ENCODE assay signal across 8 mouse cellular contexts in genomic region chr11:77762783-77763672, GRCm38 (mm10). TPM values are rescaled to one million over a fixed set of nuclear protein-coding genes. Genes with fewer than 3 reads are reported as not detected.
DNase-seq lines count a peak whose midpoint lies in the region; ATAC-seq and TF ChIP-seq lines count a peak whose summit lies in the region.

Myo18a (plus strand) TSS chr11:77763246.

- peak within 1 kb of the TSS; percentile 96 for H3K4me2 ChIP-seq in heart, embryonic 11.5 days
- H3K4me2 ChIP-seq in kidney, embryonic 15.5 days = peak within 1 kb of the TSS; percentile 87

- DNase-seq in A20 (ENCODE audit: low read depth, low spot score) = peak; percentile 80
- no peak for DNase-seq in liver, adult 2 months (ENCODE audit: extremely low read depth, low read depth, low spot score)
- peak; percentile 31 to 70 for DNase-seq in monocyte, adult 2 months (ENCODE audit: low read depth in 1 of 2, low spot score in 2 of 2)
- peak; percentile 92 for DNase-seq in spleen, postnatal 10 days (ENCODE audit: low spot score in 2 of 2)

- H3K27ac ChIP-seq in bone marrow macrophage, adult 2 months (ENCODE audit: insufficient read depth, low read depth, low read length) = no peak within 1 kb of the TSS
- H3K27ac ChIP-seq in heart, embryonic 11.5 days (ENCODE audit: low read depth, low read length) = peak within 1 kb of the TSS; percentile 80
- peak within 1 kb of the TSS; percentile 88 for H3K27ac ChIP-seq in kidney, embryonic 15.5 days
- H3K27ac ChIP-seq in liver, adult 2 months (replicated peaks; ENCODE audit: insufficient read depth, low read depth, low read length) = peak within 1 kb of the TSS; percentile 95

- TF ChIP-seq POLR2A in bone marrow macrophage, adult 2 months (IDR thresholded peaks at IDR 0.05; ENCODE audit: borderline replicate concordance, low read depth, low read length) = no peak
- 0 out of 2 replicates have a peak, but pooled peaks have one; percentile 29 for TF ChIP-seq POLR2A in liver, adult 2 months (IDR thresholded peaks at IDR 0.05; ENCODE audit: extremely low read depth, insufficient read depth, low read length)

- H3K9me3 ChIP-seq in erythroblast, embryonic 14.5 days (ENCODE audit: control insufficient read depth, low read length) = no peaks in the 10 kb centered on the region
- H3K9me3 ChIP-seq in heart, embryonic 11.5 days (replicated peaks; ENCODE audit: control insufficient read depth, low read length) = 0 out of 2 replicates have a peak, but pooled peaks cover 3% of the 10 kb centered on the region
- H3K9me3 ChIP-seq in kidney, embryonic 15.5 days (replicated peaks) = no peaks in the 10 kb centered on the region

- peaks cover 12% of the 10 kb centered on the region for H3K27me3 ChIP-seq in erythroblast, embryonic 14.5 days (ENCODE audit: control insufficient read depth)
- H3K27me3 ChIP-seq in heart, embryonic 11.5 days (ENCODE audit: control insufficient read depth, insufficient read depth, low read length) = no peaks in the 10 kb centered on the region
- H3K27me3 ChIP-seq in kidney, embryonic 15.5 days = peaks cover 10% of the 10 kb centered on the region
- no peaks in the 10 kb centered on the region for H3K27me3 ChIP-seq in liver, adult 2 months (ENCODE audit: control insufficient read depth, insufficient read depth, low read length)

- peak; percentile 27; the same call in 1 of the 2 replicates for TF ChIP-seq CTCF in bone marrow macrophage, adult 2 months (IDR thresholded peaks at IDR 0.05; ENCODE audit: low read depth, low read length)
- peak; percentile 80 for TF ChIP-seq CTCF in liver, adult 2 months (IDR thresholded peaks at IDR 0.05; ENCODE audit: low read depth, low read length)

- WGBS in heart, embryonic 11.5 days (ENCODE audit: insufficient replicate concordance) = 2% methylated on average over 54 of the region's 79 CpGs
- WGBS in kidney, embryonic 15.5 days = 2% methylated on average over 76 of the region's 79 CpGs
- WGBS in liver, adult 2 months = 2% methylated on average over 74 of the region's 79 CpGs

- H3K36me3 ChIP-seq in erythroblast, embryonic 14.5 days (ENCODE audit: control insufficient read depth) = peaks cover 2% of the 10 kb centered on the region
- no peaks in the 10 kb centered on the region for H3K36me3 ChIP-seq in heart, embryonic 11.5 days (ENCODE audit: control insufficient read depth, insufficient read depth, low read length)
- H3K36me3 ChIP-seq in kidney, embryonic 15.5 days = no peaks in the 10 kb centered on the region
- no peaks in the 10 kb centered on the region for H3K36me3 ChIP-seq in liver, adult 2 months (ENCODE audit: control insufficient read depth, insufficient read depth, low read length)

- H3K79me2 ChIP-seq in liver, adult 2 months (ENCODE audit: control insufficient read depth, insufficient read depth, low read length) = peaks cover 17% of the 10 kb centered on the region

- H3K4me1 ChIP-seq in bone marrow macrophage, adult 2 months (ENCODE audit: control insufficient read depth, insufficient read depth, low read length) = peaks cover 6% of the 10 kb centered on the region
- peaks cover 47% of the 10 kb centered on the region for H3K4me1 ChIP-seq in erythroblast, embryonic 14.5 days (ENCODE audit: control insufficient read depth)
- peaks cover 34% of the 10 kb centered on the region for H3K4me1 ChIP-seq in heart, embryonic 11.5 days (ENCODE audit: control insufficient read depth, insufficient read depth, low read length)
- peaks cover 42% of the 10 kb centered on the region for H3K4me1 ChIP-seq in kidney, embryonic 15.5 days
- H3K4me1 ChIP-seq in liver, adult 2 months (ENCODE audit: control insufficient read depth, insufficient read depth, low read length) = peaks cover 18% of the 10 kb centered on the region

- peak; percentile 65 for ATAC-seq in heart, embryonic 11.5 days (replicated peaks; ENCODE audit: insufficient number of reproducible peaks, low FRiP score, low TSS enrichment)
- ATAC-seq in kidney, embryonic 15.5 days (replicated peaks; ENCODE audit: low FRiP score) = peak; percentile 81

- H3K9ac ChIP-seq in heart, embryonic 11.5 days (ENCODE audit: low read depth, low read length) = peak within 1 kb of the TSS; percentile 96
- H3K9ac ChIP-seq in kidney, embryonic 15.5 days = peak within 1 kb of the TSS; percentile 97
- peak within 1 kb of the TSS; percentile 99 for H3K9ac ChIP-seq in liver, adult 2 months (ENCODE audit: low read depth, low read length)

- peak within 1 kb of the TSS; percentile 85 for H3K4me3 ChIP-seq in bone marrow macrophage, adult 2 months (ENCODE audit: insufficient read depth, low read length)
- peak within 1 kb of the TSS; percentile 92 for H3K4me3 ChIP-seq in erythroblast, embryonic 14.5 days (replicated peaks)
- H3K4me3 ChIP-seq in heart, embryonic 11.5 days (ENCODE audit: low read depth, low read length) = peak within 1 kb of the TSS; percentile 95
- peak within 1 kb of the TSS; percentile 84 for H3K4me3 ChIP-seq in kidney, embryonic 15.5 days (replicated peaks)
- peak within 1 kb of the TSS; percentile 74 for H3K4me3 ChIP-seq in liver, adult 2 months (ENCODE audit: insufficient read depth, low read depth, low read length)

RNA-seq across cellular contexts. Expression of gene Myo18a, which starts in this region (rescaled TPM):
- 41.3 and 45.3 TPM in 2 replicates for polyA plus RNA-seq in bone marrow macrophage, adult 2 months (2012; ENCODE audit: insufficient read depth, insufficient read length, missing spikeins)
- polyA plus RNA-seq in erythroblast, embryonic 14.5 days (2012) = 5.1 and 7.7 TPM in 2 replicates
- 94.0 and 96.7 TPM in 2 replicates for polyA plus RNA-seq in heart, embryonic 11.5 days (2014; fragmentation: Nextera tagmentation; extraction: Ambion mirVana)
- 30.4 and 31.8 TPM in 2 replicates for polyA plus RNA-seq in kidney, embryonic 15.5 days (2015; fragmentation: Nextera tagmentation; extraction: Ambion mirVana)
- 28.6 and 33.7 TPM in 2 replicates for total RNA-seq in liver, adult 2 months (2014; rRNA removed)
- 33.8 and 42.0 TPM in 2 replicates for polyA plus RNA-seq in liver, adult 2 months (2012; rRNA removed)
